Mouse (Mus musculus) G1E-ER4 (cell line): ENCODE measurements around the gene Kif1b. TPM values are rescaled to one million over a fixed set of nuclear protein-coding genes. Genes with fewer than 3 reads are reported as not detected.
A peak's percentile ranks its signal among the peaks of the same experiment; 100 is the strongest.

ENCODE experiments used
- GATA1 ChIP-seq: IDR thresholded peaks from one replicate; pipeline ENCODE4 v1.8.0; 2012; ENCODE audit warnings: low read length, inconsistent platforms
- polyA plus RNA-seq: library from polyadenylated mRNA; stranded (reverse); fragments of >175 nt; gene quantifications from 2 replicates; pipeline ENCODE4 v1.2.3, GENCODE M21; 2012

Gene Kif1b
- polyA plus RNA-seq, 1 experiment = 6.4 TPM

DNA sequence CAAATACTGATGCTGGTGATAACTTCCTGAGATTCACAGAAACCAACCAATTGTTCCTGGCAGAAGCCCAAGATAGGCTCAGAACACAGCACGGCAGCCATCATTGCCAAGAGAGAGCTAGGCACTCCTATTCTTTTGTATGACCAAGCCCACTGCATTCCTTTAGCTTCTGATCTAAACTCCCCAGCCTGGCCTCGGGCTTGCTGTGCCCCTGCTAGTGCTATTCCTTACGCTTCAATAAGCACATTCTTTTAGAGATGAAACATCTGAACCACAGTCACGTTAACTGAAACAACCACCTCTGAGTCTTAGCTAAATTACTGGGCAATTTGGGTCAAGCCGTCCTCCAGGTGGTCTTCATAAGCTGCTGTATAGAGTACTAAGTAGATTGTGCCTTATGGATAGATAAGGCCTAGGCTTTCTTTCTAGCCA lies 87.4 kb downstream of the Kif1b start:
- no peak for TF ChIP-seq GATA1

GRCm38 (mm10) chr4:149219401-149220041 lies 88.0 kb downstream of the Kif1b start:
- no peak for TF ChIP-seq GATA1

DNA sequence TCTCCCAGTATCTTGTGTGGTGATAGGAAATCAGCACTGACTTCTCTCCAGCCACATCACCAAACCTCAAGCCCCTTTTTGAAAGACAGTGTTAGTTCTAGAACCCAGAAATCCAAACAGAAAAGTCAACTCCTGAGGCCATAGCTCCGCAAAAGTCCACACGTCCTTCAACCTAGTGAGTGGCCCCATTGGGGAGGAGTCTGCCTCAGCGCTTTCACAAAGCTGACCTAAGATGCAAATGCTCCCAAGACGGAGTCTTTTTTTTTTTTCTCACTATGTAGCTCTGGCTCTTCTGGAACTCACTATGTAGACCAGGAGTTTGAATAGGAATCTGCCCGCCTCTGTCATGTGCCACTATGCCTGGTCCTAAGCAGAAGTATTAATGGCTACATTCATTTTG lies 89.0 kb downstream of the Kif1b start:
- no peak for TF ChIP-seq GATA1

DNA sequence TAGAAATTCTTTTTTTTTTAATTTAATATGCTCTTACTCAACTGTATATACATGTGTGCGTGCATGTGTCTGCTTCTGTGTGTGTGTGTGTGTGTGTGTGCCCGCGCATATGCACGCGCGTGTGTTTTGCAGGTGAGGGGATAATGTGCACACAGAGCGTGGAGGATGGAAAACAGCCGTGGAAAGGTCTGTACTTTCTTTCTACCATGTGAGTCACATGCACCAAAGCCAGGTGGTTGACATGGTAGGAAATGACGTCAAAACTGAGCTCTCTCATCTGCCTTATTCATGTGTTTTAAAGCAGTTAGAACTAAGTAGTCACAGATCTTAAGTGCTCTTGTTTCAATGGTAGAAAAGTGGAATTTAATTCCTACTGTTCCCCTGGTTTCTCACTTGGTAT lies 91.5 kb downstream of the Kif1b start:
- TF ChIP-seq GATA1 = no peak

DNA sequence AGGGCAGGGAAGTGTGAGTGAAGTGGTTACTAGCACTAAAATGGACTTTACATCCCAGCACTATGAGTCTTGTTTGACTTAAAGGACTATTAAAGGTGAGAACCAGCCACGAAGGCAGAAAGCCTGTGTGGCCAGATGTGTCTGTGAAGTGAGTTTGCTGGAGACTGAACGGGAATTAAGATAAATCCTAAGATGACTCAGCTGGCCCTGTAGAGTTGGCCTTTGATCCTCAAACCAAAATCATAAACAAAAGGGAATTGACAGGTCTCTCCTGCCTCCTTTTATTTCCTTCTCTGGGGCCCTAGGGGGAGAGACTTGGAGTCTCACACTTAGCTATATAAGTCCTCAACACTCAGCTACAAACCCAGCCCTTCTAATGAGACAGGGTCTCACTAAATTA lies 92.1 kb downstream of the Kif1b start:
- no peak for TF ChIP-seq GATA1

GRCm38 (mm10) chr4:149213466-149213865 lies 94.0 kb downstream of the Kif1b start:
- TF ChIP-seq GATA1 = no peak

DNA sequence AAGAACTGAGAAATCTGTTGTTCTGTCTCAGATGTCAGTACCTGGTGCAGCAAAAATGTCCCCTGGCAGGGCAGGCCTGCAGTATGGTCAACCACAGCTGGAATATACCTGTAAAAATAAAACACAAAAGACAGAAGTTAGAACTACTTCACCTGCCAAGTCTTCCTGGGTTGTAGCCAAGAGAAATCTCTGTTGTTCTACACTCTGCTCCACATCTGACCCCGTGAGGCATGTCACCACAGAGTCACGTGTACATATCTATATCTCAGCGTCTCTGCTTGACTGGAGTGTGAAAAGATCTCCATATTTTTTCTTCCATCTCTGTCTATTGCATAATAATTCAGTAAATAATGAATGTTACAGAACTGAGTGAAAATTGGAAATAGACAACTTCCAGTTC lies 105.0 kb downstream of the Kif1b start:
- no peak for TF ChIP-seq GATA1

DNA sequence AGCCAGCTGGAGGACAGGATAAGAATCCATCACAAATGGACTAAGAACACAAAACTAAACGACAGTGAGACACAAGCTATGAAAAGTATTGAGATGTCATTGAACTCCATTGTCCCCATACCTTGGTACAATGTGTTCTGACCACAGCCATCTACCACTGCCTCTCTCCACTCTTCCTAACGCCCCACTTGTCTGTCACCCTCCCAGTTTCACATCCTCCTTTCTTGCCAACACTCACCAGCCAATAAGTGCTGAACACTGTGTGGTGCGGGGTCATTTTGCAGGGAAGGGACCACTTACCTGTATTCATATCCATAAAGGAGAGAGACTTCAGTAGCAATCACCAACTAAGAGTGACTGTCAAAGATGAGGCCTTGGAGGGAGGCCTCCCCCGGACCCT lies 106.4 kb downstream of the Kif1b start:
- no peak for TF ChIP-seq GATA1

DNA sequence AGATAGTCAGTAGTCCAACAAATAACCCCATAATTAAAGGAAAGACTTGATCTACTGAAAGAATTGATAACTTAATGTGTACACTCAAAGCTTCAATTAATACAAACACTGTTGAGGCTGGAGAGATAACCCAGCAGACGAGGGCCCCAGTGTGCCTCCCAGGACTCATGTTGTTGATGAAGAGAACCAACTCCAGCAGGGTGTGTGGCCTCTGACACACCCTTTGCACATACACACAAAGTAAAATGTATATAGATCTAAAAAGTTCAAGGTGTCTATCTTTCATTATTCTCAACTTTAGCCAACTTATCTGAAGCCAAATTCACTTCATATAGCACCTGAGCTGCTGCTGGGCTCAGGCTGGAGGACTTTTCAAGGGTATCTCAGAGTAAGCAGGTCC lies 110.3 kb downstream of the Kif1b start:
- no peak for TF ChIP-seq GATA1

DNA sequence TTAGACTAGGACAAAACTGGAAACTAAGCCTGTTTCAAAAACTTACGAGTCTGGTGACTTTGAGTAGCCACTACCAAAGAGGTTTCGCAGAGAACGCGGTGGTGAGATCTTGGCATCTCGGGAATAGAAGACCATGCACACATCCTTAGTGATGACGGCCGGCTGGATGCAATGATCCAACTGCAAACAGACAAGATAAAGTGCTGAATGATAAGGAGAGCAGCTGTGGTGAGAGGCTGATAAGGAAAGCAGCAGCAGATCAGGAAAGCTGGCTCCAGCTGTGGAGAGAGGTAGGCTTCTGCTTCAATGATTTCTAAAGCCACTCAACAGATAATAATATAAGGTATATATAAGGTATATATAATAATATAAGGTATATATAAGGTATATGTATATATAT lies 116.4 kb downstream of the Kif1b start:
- TF ChIP-seq GATA1 = peak; percentile 50

GRCm38 (mm10) chr4:149188563-149188962 lies 118.9 kb downstream of the Kif1b start:
- TF ChIP-seq GATA1 = no peak

DNA sequence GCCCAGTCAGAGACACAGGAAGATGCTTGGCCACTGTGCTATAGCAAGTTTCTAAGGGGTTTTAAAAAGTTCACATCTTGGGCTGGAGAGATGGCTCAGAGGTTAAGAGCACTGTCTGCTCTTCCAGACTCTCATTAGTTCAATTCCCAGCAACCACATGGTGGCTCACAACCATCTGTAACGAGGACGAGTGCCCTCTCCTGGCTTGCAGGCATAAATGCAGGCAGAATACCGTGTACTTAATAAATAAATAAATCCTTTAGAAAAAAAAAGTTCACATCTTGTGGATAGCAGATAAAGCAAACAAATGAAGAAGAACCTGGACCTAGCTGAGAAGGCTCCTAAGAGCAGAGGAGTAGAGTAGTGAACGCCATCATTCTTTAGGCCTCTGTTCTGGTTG lies 124.7 kb downstream of the Kif1b start:
- TF ChIP-seq GATA1 = no peak

DNA sequence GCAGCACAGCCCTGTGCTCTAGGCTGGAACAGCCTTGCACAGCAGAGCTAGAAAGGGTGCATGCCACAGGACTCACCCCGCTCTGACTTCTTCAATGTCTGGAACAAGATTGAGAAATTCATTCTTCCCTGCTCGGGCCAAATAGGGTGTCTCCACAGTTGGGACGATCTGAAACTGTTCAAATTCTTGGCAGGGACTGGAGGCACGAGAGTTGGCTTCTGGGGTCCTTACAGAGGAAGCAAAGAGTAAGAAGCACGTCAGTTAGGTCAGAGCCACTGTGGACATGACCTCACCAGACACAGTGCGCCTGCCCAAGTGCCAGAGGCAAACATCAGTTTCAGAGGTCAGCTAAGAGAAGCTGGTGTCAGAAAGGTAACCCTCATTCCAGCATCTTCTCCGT lies 125.3 kb downstream of the Kif1b start:
- no peak for TF ChIP-seq GATA1

DNA sequence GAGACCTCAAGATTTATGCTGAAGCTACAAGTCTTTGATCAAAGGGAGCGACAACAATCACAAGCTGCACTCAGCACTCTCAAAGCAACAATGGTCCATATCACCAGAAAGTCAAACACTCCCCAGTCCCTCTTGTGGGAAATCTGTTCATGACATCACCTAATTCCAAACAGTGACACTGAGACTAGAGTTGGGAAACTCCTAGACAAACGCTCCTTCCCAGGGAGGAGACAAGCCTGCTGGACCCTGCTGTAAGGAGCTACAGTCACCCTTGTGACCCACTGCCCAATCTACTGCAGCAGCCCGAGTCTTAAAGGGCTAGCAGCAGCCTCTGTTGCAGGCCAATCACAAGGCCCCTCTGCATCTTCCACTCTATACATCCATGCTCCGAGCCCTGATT lies 127.9 kb downstream of the Kif1b start:
- TF ChIP-seq GATA1 = no peak

DNA sequence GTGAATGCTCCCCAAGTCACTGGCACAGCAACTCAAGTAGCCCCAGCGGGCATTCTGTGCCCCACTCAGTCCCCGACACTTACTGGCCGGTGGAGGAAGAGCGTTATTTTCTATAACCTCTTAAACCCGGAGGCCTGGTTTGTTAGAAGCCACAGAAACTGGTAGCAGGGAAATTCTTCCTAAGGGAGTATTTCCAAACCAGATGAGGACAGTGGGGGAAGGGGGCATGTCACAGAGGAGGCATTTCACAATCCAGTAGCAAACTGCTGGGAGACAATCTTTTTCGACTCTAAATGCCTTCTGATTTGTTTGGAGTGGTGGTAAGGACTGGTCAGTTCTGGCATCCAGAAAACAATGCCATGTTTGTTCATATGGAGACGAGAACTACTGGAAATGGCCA lies 128.3 kb downstream of the Kif1b start:
- TF ChIP-seq GATA1 = no peak

DNA sequence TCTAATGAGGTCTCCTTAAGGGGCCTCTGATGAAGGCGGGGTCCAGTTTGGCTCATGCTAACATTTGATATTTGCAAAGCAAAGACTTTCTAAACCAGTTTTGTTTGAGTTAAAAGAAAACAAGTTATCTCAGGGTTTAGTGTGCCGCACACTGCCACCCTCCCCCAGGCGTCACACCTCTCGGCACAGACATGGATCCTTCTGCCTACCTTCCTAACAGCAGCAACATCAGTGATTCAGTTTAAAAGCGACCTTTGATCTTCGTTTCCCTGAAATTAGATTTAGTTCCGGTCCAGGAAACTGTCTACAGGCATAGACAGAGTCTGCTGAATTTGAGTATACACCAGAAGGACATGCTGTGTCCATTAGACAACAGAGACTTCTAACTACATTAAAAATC lies 129.2 kb downstream of the Kif1b start:
- TF ChIP-seq GATA1 = no peak

DNA sequence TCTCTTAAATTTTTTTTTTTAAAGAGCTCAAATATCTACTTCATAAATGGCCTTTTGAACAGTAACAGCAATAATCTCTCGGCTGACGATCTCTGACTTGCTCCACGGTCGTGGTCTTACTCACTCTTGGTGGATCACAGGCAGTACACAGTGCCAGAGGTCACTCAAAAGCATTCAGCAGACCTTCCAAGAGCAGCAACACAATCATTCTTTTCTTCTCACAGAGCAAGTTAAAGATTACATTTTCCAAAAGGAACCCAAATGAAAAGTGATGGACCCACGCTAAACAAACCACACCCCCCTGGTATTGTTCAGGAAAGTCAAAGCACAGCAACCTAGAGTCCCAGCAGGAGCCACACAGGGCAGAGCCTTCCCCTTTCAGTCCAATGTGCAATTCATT lies 130.4 kb downstream of the Kif1b start:
- no peak for TF ChIP-seq GATA1

DNA sequence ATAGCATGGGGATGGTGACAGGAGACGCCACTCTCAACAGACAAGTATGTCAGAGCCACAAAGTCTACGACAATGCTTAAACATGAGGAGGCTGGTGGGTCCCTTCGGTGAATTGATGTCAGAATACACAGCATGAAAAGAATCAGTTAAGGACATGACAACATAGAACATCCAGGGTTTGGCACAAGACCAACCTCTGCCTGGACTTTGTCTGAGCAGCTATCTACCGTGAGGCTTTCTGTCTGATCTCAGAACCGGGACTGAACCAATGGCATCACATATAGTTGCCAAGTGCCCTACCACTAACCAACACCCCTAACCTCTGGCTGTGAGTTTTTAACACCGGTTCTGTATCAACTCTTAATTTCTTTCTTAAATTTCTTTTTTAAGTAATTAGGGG lies 130.8 kb downstream of the Kif1b start:
- no peak for TF ChIP-seq GATA1

DNA sequence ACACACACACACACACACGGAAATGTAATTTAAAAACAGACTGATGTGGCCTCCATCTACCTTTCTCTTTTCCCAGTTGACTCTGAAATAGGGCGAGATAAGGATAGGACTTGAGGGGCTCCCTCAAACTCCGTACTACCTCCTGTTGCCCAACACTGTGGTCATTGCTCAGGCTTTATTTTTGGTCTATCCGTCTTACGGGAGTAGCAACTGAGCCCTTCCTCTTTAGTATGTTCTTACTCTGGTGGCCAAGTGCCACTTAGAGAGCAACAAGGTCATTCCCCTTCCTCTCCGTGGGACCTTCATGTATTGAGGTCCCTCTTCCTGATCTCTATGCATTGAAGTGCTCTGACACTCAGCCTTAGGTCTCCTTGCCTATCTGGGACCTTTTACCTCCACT lies 133.8 kb downstream of the Kif1b start:
- no peak for TF ChIP-seq GATA1
